Mouse (Mus musculus): ENCODE results near the gene Slc5a8.

DNA sequence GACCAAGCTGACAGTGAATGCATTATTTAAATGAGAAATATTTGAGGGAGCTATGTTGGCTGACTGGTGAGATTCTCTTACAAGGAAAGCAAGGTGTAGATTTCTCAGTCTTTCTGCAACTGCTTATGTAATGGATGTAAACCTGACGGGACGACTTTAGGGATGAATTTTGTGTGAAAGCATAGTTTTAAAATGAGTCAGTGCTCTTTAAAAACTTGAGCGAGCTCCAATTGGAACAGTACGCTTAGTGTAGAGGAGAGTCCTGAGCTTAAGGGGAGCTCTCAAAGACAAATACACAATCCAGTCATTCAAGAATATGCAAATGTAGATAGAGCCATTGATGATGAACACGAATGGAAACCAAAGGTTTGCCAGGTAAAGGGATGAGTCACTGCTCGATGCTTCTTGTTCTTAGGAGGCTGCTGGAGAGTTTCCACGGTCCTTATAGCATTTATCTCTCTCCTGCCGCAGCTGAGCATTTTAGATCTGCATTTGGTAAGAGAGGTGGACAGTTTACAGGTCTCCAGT, 6.8 kb downstream of the Slc5a8 start:
- TF ChIP-seq CTCF (IDR thresholded peaks at IDR 0.05; ENCODE audit: low read depth) = no peak
- TF ChIP-seq EP300 (optimal IDR thresholded peaks at IDR 0.05) = no peak

Measured in stomach, postnatal 0 days (tissue).